Mouse (Mus musculus) limb, embryonic 10.5 days (tissue): ENCODE results near the gene Eif2ak4. TPM values are rescaled to one million over a fixed set of nuclear protein-coding genes. Genes with fewer than 3 reads are reported as not detected.

Source experiments
- DNase-seq: peaks from one replicate; pipeline ENCODE4 v3.0.0-alpha.2; 2017; ENCODE audit warnings: low spot score
- H3K27ac ChIP-seq: fragments of 300-500 bp; sonication (generic); 2 replicates; pipeline ENCODE4 v1.5.1; 2016; ENCODE audit warnings: mild to moderate bottlenecking
- H3K27me3 ChIP-seq: fragments of 300-500 bp; sonication (generic); 2 replicates; pipeline ENCODE4 v1.6.1; 2016; ENCODE audit warnings: low read depth, mild to moderate bottlenecking; ENCODE audit not compliant: poor library complexity, severe bottlenecking
- H3K36me3 ChIP-seq: fragments of 300-500 bp; sonication (generic); 2 replicates; pipeline ENCODE4 v1.6.1; 2016; ENCODE audit warnings: mild to moderate bottlenecking, moderate library complexity
- H3K4me1 ChIP-seq: fragments of 300-500 bp; sonication (generic); 2 replicates; pipeline ENCODE4 v1.6.1; 2016
- H3K4me3 ChIP-seq: fragments of 300-500 bp; sonication (generic); 2 replicates; pipeline ENCODE4 v1.5.1; 2016; ENCODE audit warnings: mild to moderate bottlenecking, moderate library complexity
- H3K9me3 ChIP-seq: fragments of 300-500 bp; sonication (generic); replicated peaks from 2 replicates; pipeline ENCODE4 v1.6.1; 2016; ENCODE audit warnings: mild to moderate bottlenecking
- WGBS: fragments of 180-500 bp; shearing (Covaris S2); methylation state at CpG from one replicate; pipeline ENCODE4 v1.1.7; 2016; 5-methylcytosine and 5-hydroxymethylcytosine counted together
- polyA plus RNA-seq: library from polyadenylated mRNA; unstranded; fragments of >200 nt; fragmentation: Nextera tagmentation; extraction: Ambion mirVana; gene quantifications from 2 replicates; pipeline ENCODE4 v1.2.1, GENCODE M21; 2016

Gene Eif2ak4
- polyA plus RNA-seq, result 13.2 and 15.5 TPM in 2 replicates

- no peaks in the 10 kb centered on the region for H3K9me3 ChIP-seq
- 2% methylated on average over 61 of the region's 61 CpGs for WGBS
- DNase-seq, result peak; percentile 95
- peak within 1 kb of the TSS; percentile 82 for H3K4me3 ChIP-seq
- H3K27ac ChIP-seq, result peak within 1 kb of the TSS; percentile 96
- no peaks in the 10 kb centered on the region for H3K27me3 ChIP-seq
- H3K36me3 ChIP-seq, result no peaks in the 10 kb centered on the region
- peaks cover 19% of the 10 kb centered on the region for H3K4me1 ChIP-seq
Measured at GRCm38 (mm10) chr2:118388341-118389335, at the start of gene Eif2ak4. TSS of gene Eif2ak4 (plus strand) at chr2:118388618.

GRCm38 (mm10) chr2:118341295-118341694 lies 47.1 kb upstream of the Eif2ak4 start:
- H3K27ac ChIP-seq, result no peak overlapping the region
- H3K27me3 ChIP-seq, result no peaks in the 10 kb centered on the region
- H3K4me3 ChIP-seq, result no peak overlapping the region
- H3K4me1 ChIP-seq, result no peaks in the 10 kb centered on the region
- no peak for DNase-seq
- no peaks in the 10 kb centered on the region for H3K36me3 ChIP-seq
- 91% methylated on average over 7 of the region's 7 CpGs for WGBS
- H3K9me3 ChIP-seq, result no peaks in the 10 kb centered on the region

- no peak overlapping the region for H3K27ac ChIP-seq
- 68% methylated on average over 3 of the region's 3 CpGs for WGBS
- no peaks in the 10 kb centered on the region for H3K27me3 ChIP-seq
- no peaks in the 10 kb centered on the region for H3K4me1 ChIP-seq
- H3K4me3 ChIP-seq, result no peak overlapping the region
- DNase-seq, result no peak
- H3K36me3 ChIP-seq, result no peaks in the 10 kb centered on the region
- no peaks in the 10 kb centered on the region for H3K9me3 ChIP-seq
Measured at GRCm38 (mm10) chr2:118343897-118344296, 44.5 kb upstream of the Eif2ak4 start.

- Histone ChIP-seq H3K9me3 (no peaks in the 10 kb centered on the region), H3K27me3 (no peaks in the 10 kb centered on the region), H3K4me3 (no peak overlapping the region), H3K4me1 (no peaks in the 10 kb centered on the region), H3K36me3 (no peaks in the 10 kb centered on the region), H3K27ac (no peak overlapping the region)
- WGBS, result 63% methylated on average over 1 of the region's 1 CpGs
- no peak for DNase-seq
Measured at GRCm38 (mm10) chr2:118345535-118345934, 42.9 kb upstream of the Eif2ak4 start.

GRCm38 (mm10) chr2:118353498-118353897 lies 34.9 kb upstream of the Eif2ak4 start:
- no peaks in the 10 kb centered on the region for H3K27me3 ChIP-seq
- H3K9me3 ChIP-seq, result no peaks in the 10 kb centered on the region
- no peaks in the 10 kb centered on the region for H3K4me1 ChIP-seq
- H3K36me3 ChIP-seq, result no peaks in the 10 kb centered on the region
- H3K27ac ChIP-seq, result no peak overlapping the region
- DNase-seq, result no peak
- 73% methylated on average over 4 of the region's 4 CpGs for WGBS
- H3K4me3 ChIP-seq, result no peak overlapping the region

- Histone ChIP-seq H3K9me3 (no peaks in the 10 kb centered on the region), H3K36me3 (no peaks in the 10 kb centered on the region), H3K27ac (no peak overlapping the region), H3K27me3 (no peaks in the 10 kb centered on the region), H3K4me1 (no peaks in the 10 kb centered on the region), H3K4me3 (no peak overlapping the region)
- 84% methylated on average over 4 of the region's 4 CpGs for WGBS
- no peak for DNase-seq
Measured at GRCm38 (mm10) chr2:118353916-118354403, 34.5 kb upstream of the Eif2ak4 start.

DNA sequence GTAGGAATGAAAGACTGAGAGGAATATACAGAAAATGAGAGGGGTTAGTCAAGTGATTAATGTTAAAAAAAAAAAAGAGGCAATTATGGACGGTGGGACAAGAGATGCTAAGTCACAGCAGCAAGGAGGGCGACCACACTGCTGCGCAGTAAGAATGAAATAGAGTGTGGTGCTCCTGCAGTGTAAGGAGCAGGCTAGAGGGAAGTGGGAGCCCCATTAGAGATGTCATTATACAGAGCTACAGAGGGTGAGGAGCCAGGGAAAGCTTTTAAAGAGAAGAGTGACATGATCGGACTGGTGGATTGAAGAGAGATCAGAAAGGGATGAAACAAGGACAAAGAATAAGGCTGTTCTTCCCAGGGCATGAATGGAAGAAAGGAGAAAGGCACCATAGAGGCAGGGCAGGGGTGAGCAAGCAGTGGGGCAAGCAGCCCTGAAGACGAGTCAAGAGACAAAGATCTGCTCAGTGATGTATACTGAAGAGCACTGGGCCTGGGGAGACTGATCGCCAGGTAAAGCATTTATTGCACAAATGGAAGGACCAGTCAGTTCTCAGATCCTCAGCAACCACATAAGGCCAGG lies 33.2 kb upstream of the Eif2ak4 start:
- H3K4me3 ChIP-seq, result no peak overlapping the region
- H3K4me1 ChIP-seq, result no peaks in the 10 kb centered on the region
- no peaks in the 10 kb centered on the region for H3K27me3 ChIP-seq
- H3K27ac ChIP-seq, result no peak overlapping the region
- H3K36me3 ChIP-seq, result no peaks in the 10 kb centered on the region
- no peaks in the 10 kb centered on the region for H3K9me3 ChIP-seq
- no peak for DNase-seq
- WGBS, result 86% methylated on average over 6 of the region's 6 CpGs

DNA sequence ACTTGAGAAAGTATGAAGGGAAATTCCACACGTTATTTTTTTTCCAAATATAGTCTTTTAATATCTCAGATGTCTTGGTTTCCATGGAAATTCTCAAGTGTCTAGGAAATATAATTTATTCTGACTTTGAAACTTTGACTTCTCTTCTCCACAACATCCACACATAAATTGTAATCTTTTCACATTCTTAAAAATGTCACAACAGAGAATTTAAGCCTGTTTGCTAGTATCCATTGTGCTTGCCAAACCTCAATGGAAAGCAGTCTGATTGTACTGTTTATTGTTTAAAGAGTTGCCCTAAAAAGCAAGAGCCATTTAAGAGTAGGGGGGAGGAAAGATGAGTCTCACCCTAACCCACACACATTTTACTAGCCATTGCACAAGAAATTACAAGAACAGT lies 16.6 kb upstream of the Eif2ak4 start:
- H3K4me1 ChIP-seq, result peaks cover 17% of the 10 kb centered on the region
- H3K27ac ChIP-seq, result no peak overlapping the region
- no peaks in the 10 kb centered on the region for H3K36me3 ChIP-seq
- 74% methylated on average over 1 of the region's 1 CpGs for WGBS
- no peak overlapping the region for H3K4me3 ChIP-seq
- no peaks in the 10 kb centered on the region for H3K9me3 ChIP-seq
- no peak for DNase-seq
- peaks cover 60% of the 10 kb centered on the region for H3K27me3 ChIP-seq

- peaks cover 17% of the 10 kb centered on the region for H3K4me1 ChIP-seq
- H3K27me3 ChIP-seq, result peaks cover 60% of the 10 kb centered on the region
- H3K36me3 ChIP-seq, result no peaks in the 10 kb centered on the region
- DNase-seq, result no peak
- H3K4me3 ChIP-seq, result peak overlapping the region; percentile 52
- no peaks in the 10 kb centered on the region for H3K9me3 ChIP-seq
- 8% methylated on average over 11 of the region's 11 CpGs for whole genome bisulfite sequencing
- H3K27ac ChIP-seq, result no peak overlapping the region
Measured at GRCm38 (mm10) chr2:118372561-118372900, 15.9 kb upstream of the Eif2ak4 start.

DNA sequence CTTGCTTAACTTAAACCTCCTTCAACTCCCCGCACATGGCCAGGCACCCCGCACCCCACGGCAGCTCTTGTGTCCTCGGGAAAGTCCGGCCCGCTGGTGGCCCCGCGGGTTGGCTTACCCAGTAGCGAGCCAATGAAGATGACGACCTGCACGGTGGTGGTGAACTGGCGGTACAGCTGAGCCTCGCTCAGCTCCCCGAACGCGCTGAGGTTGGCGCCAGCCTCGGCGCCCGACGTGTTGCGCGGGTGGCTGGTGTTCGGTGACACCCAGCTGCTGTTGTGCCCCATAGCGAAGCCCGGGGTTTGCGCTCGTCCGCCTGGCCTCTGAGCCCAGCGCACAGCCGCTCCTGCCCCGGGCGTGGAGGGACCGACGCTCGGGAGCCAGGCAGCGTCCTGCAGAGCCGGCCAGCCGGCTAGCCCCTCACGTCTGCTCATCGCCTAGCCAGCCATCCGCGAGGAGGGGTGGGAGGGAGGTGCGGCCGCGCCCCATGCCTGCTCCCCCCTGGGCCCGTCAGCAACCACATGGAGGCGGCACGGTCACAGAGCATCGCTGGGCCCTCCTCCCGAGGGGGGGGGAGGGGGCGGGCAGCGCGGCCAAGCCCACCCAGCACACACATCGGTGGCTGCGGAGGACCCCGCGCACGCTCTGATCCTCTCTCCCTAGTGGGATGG lies 15.4 kb upstream of the Eif2ak4 start, which contains the start of gene Gpr176:
Gpr176 (minus strand) TSS at position 519 of the 671 bp plus-strand sequence.
- under 1% methylated on average over 59 of the region's 59 CpGs for WGBS
- Histone ChIP-seq H3K4me3 (peak within 1 kb of the TSS; percentile 52), H3K9me3 (no peaks in the 10 kb centered on the region), H3K36me3 (no peaks in the 10 kb centered on the region), H3K27me3 (peaks cover 60% of the 10 kb centered on the region), H3K27ac (peak within 1 kb of the TSS; percentile 85), H3K4me1 (peaks cover 17% of the 10 kb centered on the region)
- DNase-seq, result peak; percentile 72

- peaks cover 60% of the 10 kb centered on the region for H3K27me3 ChIP-seq
- 3% methylated on average over 43 of the region's 43 CpGs for WGBS
- H3K27ac ChIP-seq, result peak overlapping the region; percentile 85
- peaks cover 17% of the 10 kb centered on the region for H3K4me1 ChIP-seq
- DNase-seq, result peak; percentile 89
- no peaks in the 10 kb centered on the region for H3K9me3 ChIP-seq
- no peaks in the 10 kb centered on the region for H3K36me3 ChIP-seq
- H3K4me3 ChIP-seq, result peak overlapping the region; percentile 52
Measured at GRCm38 (mm10) chr2:118373572-118374279, 14.7 kb upstream of the Eif2ak4 start.

DNA sequence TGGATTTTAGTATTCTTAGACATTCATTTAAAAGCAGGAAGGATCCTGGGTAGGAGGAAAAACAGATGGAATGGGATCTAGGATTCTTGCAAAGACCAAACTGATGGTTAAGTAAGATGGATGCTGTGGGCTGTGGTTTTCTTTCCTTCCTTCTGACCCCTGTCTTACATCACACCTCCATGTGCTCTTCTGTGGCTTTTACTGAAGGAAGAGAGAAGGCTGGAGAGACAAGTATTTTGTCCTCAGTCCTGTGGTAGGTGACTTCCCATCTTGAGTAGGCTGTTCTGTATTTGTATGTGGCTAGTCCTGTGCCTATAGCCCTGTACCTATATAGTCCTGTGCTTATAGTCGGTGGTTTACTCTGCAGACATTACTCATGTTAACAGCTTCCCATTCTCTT lies 12.9 kb upstream of the Eif2ak4 start:
- no peaks in the 10 kb centered on the region for H3K9me3 ChIP-seq
- H3K27me3 ChIP-seq, result peaks cover 46% of the 10 kb centered on the region
- no peaks in the 10 kb centered on the region for H3K36me3 ChIP-seq
- no peak overlapping the region for H3K4me3 ChIP-seq
- whole genome bisulfite sequencing, result 77% methylated on average over 1 of the region's 1 CpGs
- no peak overlapping the region for H3K27ac ChIP-seq
- H3K4me1 ChIP-seq, result peaks cover 22% of the 10 kb centered on the region
- DNase-seq, result no peak
